ENCODE assay signal across 7 mouse cellular contexts in the genomic region with DNA sequence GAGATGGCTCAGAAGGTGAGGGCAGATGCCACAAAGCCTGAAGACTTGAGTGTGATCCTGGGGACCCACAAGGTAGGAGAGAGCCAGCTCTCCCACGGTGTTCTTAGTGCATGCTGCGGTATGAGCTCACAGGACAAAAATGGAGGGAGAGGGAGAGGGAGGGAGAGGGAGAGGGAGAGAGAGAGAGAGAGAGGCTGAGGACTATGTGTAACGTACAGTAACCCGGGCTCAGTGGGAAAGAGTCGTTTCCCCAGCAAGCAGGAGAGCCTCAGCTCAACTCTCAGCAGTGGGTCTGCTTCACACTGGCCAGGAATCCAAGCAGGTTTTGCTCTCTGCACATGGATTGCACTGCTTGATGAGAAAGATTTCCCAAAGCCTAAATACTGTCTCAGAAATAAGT. TPM values are rescaled to one million over a fixed set of nuclear protein-coding genes. Genes with fewer than 3 reads are reported as not detected.
A peak's percentile ranks its signal among the peaks of the same experiment; 100 is the strongest.
DNase-seq lines count a peak whose midpoint lies in the region; ATAC-seq and TF ChIP-seq lines count a peak whose summit lies in the region.

No protein-coding gene starts in this region.

- peak overlapping the region; percentile 69; the same call in 1 of the 2 replicates for H3K27ac ChIP-seq in lung, embryonic 14.5 days (ENCODE audit: low read depth)
- no peak overlapping the region for H3K27ac ChIP-seq in forebrain, embryonic 13.5 days
- no peak overlapping the region for H3K27ac ChIP-seq in limb, embryonic 13.5 days
- no peak overlapping the region for H3K27ac ChIP-seq in stomach, embryonic 14.5 days (ENCODE audit: low read length)

- peak overlapping the region; percentile 65; the same call in 1 of the 2 replicates for H3K9ac ChIP-seq in lung, embryonic 14.5 days
- no peak overlapping the region for H3K9ac ChIP-seq in forebrain, embryonic 13.5 days
- peak overlapping the region; percentile 70; the same call in 1 of the 2 replicates for H3K9ac ChIP-seq in limb, embryonic 13.5 days
- no peak overlapping the region for H3K9ac ChIP-seq in stomach, embryonic 14.5 days (replicated peaks; ENCODE audit: low read depth, low read length)

- H3K4me2 ChIP-seq in lung, embryonic 14.5 days, result peak overlapping the region; percentile 87
- peak overlapping the region; percentile 69 for H3K4me2 ChIP-seq in forebrain, embryonic 13.5 days
- H3K4me2 ChIP-seq in limb, embryonic 13.5 days (replicated peaks), result peak overlapping the region; percentile 87
- peak overlapping the region; percentile 50 for H3K4me2 ChIP-seq in stomach, embryonic 14.5 days (replicated peaks; ENCODE audit: low read depth, low read length)

- no peaks in the 10 kb centered on the region for H3K27me3 ChIP-seq in lung, embryonic 14.5 days (ENCODE audit: insufficient read depth, low read length)
- peaks cover 5% of the 10 kb centered on the region; the same call in 1 of the 2 replicates for H3K27me3 ChIP-seq in forebrain, embryonic 13.5 days
- peaks cover 4% of the 10 kb centered on the region; the same call in 1 of the 2 replicates for H3K27me3 ChIP-seq in limb, embryonic 13.5 days
- H3K27me3 ChIP-seq in stomach, embryonic 14.5 days (ENCODE audit: control insufficient read depth, insufficient read depth, low read length), result no peaks in the 10 kb centered on the region

- WGBS in lung, embryonic 14.5 days, result 15% methylated on average over 5 of the region's 5 CpGs
- WGBS in forebrain, embryonic 13.5 days, result 17% methylated on average over 5 of the region's 5 CpGs
- WGBS in limb, embryonic 13.5 days, result 19% methylated on average over 5 of the region's 5 CpGs
- WGBS in stomach, embryonic 14.5 days, result 20% methylated on average over 5 of the region's 5 CpGs

- peaks cover 36% of the 10 kb centered on the region for H3K36me3 ChIP-seq in lung, embryonic 14.5 days (ENCODE audit: insufficient read depth)
- H3K36me3 ChIP-seq in forebrain, embryonic 13.5 days (ENCODE audit: poor library complexity, severe bottlenecking), result peaks cover 42% of the 10 kb centered on the region
- H3K36me3 ChIP-seq in limb, embryonic 13.5 days, result peaks cover 41% of the 10 kb centered on the region
- peaks cover 33% of the 10 kb centered on the region for H3K36me3 ChIP-seq in stomach, embryonic 14.5 days (ENCODE audit: control insufficient read depth, insufficient read depth, low read length)

- peak; percentile 64 for ATAC-seq in lung, embryonic 14.5 days (ENCODE audit: insufficient read depth)
- ATAC-seq in forebrain, embryonic 13.5 days, result peak; percentile 55; the same call in 1 of the 2 replicates
- peak; percentile 25; the same call in 1 of the 2 replicates for ATAC-seq in limb, embryonic 13.5 days (ENCODE audit: low FRiP score, low read depth)
- ATAC-seq in stomach, embryonic 14.5 days (ENCODE audit: insufficient number of reproducible peaks, insufficient read depth, low FRiP score, low read depth), result no peak

- no peak for TF ChIP-seq CTCF in lung, embryonic 14.5 days (IDR thresholded peaks at IDR 0.05; ENCODE audit: low read depth)

- H3K4me3 ChIP-seq in lung, embryonic 14.5 days (ENCODE audit: low read depth, low read length), result peak overlapping the region; percentile 56
- H3K4me3 ChIP-seq in forebrain, embryonic 13.5 days, result no peak overlapping the region
- H3K4me3 ChIP-seq in limb, embryonic 13.5 days, result peak overlapping the region; percentile 57
- H3K4me3 ChIP-seq in stomach, embryonic 14.5 days (ENCODE audit: low read depth, low read length), result peak overlapping the region; percentile 30

- DNase-seq in lung, embryonic 14.5 days, result peak; percentile 39
- DNase-seq in lung, postnatal 25 days (ENCODE audit: low spot score), result no peak
- no peak for DNase-seq in embryo, embryonic 10 days (ENCODE audit: low spot score)
- no peak for DNase-seq in adrenal gland, adult 18-20 months (ENCODE audit: low spot score in 2 of 2)

- no peaks in the 10 kb centered on the region for H3K9me3 ChIP-seq in lung, embryonic 14.5 days (ENCODE audit: low read depth, low read length)
- H3K9me3 ChIP-seq in forebrain, embryonic 13.5 days (replicated peaks), result no peaks in the 10 kb centered on the region
- H3K9me3 ChIP-seq in limb, embryonic 13.5 days, result no peaks in the 10 kb centered on the region
- H3K9me3 ChIP-seq in stomach, embryonic 14.5 days (ENCODE audit: control insufficient read depth, low read depth, low read length), result no peaks in the 10 kb centered on the region

- no peaks in the 10 kb centered on the region for H3K4me1 ChIP-seq in lung, embryonic 14.5 days (ENCODE audit: insufficient read depth)
- H3K4me1 ChIP-seq in forebrain, embryonic 13.5 days, result peaks cover 8% of the 10 kb centered on the region
- peaks cover 18% of the 10 kb centered on the region for H3K4me1 ChIP-seq in limb, embryonic 13.5 days
- H3K4me1 ChIP-seq in stomach, embryonic 14.5 days (ENCODE audit: control insufficient read depth, insufficient read depth, low read length), result no peaks in the 10 kb centered on the region

RNA-seq across cellular contexts. Expression of a gene that starts 13.5 kb away (rescaled TPM):
- polyA plus RNA-seq in lung, embryonic 14.5 days (2014; fragmentation: Nextera tagmentation; extraction: Ambion mirVana), result 41.5 and 45.6 TPM in 2 replicates
- 57.6 and 58.4 TPM in 2 replicates for polyA plus RNA-seq in forebrain, embryonic 13.5 days (2015; fragmentation: Nextera tagmentation; extraction: Ambion mirVana)
- 46.9 and 48.5 TPM in 2 replicates for polyA plus RNA-seq in limb, embryonic 13.5 days (2015; fragmentation: Nextera tagmentation; extraction: Ambion mirVana)
- polyA plus RNA-seq in stomach, embryonic 14.5 days (2014; fragmentation: Nextera tagmentation; extraction: Ambion mirVana), result 42.8 and 46.6 TPM in 2 replicates
- total RNA-seq in adrenal gland, adult 18-20 months (2021), result 10 to 100 TPM; 39.7 to 40.8 TPM

RNA-seq across cellular contexts. Expression of a gene that starts 25.5 kb away (rescaled TPM):
- not detected in 2 replicates for polyA plus RNA-seq in lung, embryonic 14.5 days (2014; fragmentation: Nextera tagmentation; extraction: Ambion mirVana)
- polyA plus RNA-seq in forebrain, embryonic 13.5 days (2015; fragmentation: Nextera tagmentation; extraction: Ambion mirVana), result not detected in 2 replicates
- polyA plus RNA-seq in limb, embryonic 13.5 days (2015; fragmentation: Nextera tagmentation; extraction: Ambion mirVana), result not detected in 2 replicates
- not detected in 2 replicates for polyA plus RNA-seq in stomach, embryonic 14.5 days (2014; fragmentation: Nextera tagmentation; extraction: Ambion mirVana)
- not detected for total RNA-seq in adrenal gland, adult 18-20 months (2021)

RNA-seq across cellular contexts. Expression of a gene that starts 34.0 kb away (rescaled TPM):
- polyA plus RNA-seq in lung, embryonic 14.5 days (2014; fragmentation: Nextera tagmentation; extraction: Ambion mirVana), result 2.8 and 5.3 TPM in 2 replicates
- 3.4 and 5.4 TPM in 2 replicates for polyA plus RNA-seq in forebrain, embryonic 13.5 days (2015; fragmentation: Nextera tagmentation; extraction: Ambion mirVana)
- 4.1 and 4.2 TPM in 2 replicates for polyA plus RNA-seq in limb, embryonic 13.5 days (2015; fragmentation: Nextera tagmentation; extraction: Ambion mirVana)
- polyA plus RNA-seq in stomach, embryonic 14.5 days (2014; fragmentation: Nextera tagmentation; extraction: Ambion mirVana), result 3.5 TPM in 2 replicates
- 1 to 10 TPM; 5.6 to 6.3 TPM for total RNA-seq in adrenal gland, adult 18-20 months (2021)

RNA-seq across cellular contexts. Expression of a gene that starts 34.2 kb away (rescaled TPM):
- 5.4 and 5.9 TPM in 2 replicates for polyA plus RNA-seq in lung, embryonic 14.5 days (2014; fragmentation: Nextera tagmentation; extraction: Ambion mirVana)
- polyA plus RNA-seq in forebrain, embryonic 13.5 days (2015; fragmentation: Nextera tagmentation; extraction: Ambion mirVana), result 3.6 and 5.0 TPM in 2 replicates
- 3.7 and 3.8 TPM in 2 replicates for polyA plus RNA-seq in limb, embryonic 13.5 days (2015; fragmentation: Nextera tagmentation; extraction: Ambion mirVana)
- polyA plus RNA-seq in stomach, embryonic 14.5 days (2014; fragmentation: Nextera tagmentation; extraction: Ambion mirVana), result 4.4 and 6.7 TPM in 2 replicates
- total RNA-seq in adrenal gland, adult 18-20 months (2021), result under 1 TPM; 0.63 to 0.90 TPM

Comparison
In these comparisons a context has a peak if more than half of its experiments do, and no peak if none do; other contexts are left out.
1. H3K9ac ChIP-seq: peak in lung, embryonic 14.5 days (single experiment) and limb, embryonic 13.5 days (single experiment); none in forebrain, embryonic 13.5 days (single experiment) and stomach, embryonic 14.5 days (single experiment).
2. Peak in every context shown above with its lines, with median percentiles within 50 percentile points of each other: H3K4me2 ChIP-seq.